Mouse (Mus musculus) adrenal gland (tissue): Measurements from ENCODE around the gene Ttll1.
"Not testable (repeated sequence)": the region's sequence is repeated elsewhere in the genome, so short reads cannot be mapped to it uniquely, and the experiment has no call there.

Experiments
- intact Hi-C: fragments of 180-260 bp; cut with DNase I; formaldehyde crosslinking; loops from one replicate; pipeline ENCODE4 v1.15.1; 2025

The Ttll1 gene

GRCm38 (mm10) chr15:83484311-83484710 lies 26.4 kb downstream of the Ttll1 start:
- intact Hi-C loops: loop anchor here (5.0 kb wide), 1 partner anchor 97 kb away; no protein-coding TSS in a partner anchor

DNA sequence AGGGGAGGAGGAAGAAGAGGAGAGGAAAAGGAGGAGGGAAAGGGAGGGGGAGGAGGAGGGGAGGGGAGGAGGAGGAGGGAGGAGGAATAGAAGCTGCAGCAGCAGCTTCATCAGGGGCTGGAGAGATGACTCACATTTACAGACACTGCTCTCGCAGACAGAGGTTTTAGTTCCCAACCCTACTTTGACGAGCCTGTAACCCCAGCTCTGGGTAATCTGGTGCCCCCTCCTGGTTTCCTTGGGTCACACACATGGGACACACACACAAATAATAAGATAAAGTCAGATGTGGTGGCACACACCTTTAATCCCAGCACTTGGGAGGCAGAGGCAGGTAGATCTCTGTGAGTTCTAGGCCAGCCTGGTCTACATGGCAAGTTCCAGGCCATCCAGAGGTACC lies 27.2 kb downstream of the Ttll1 start:
- intact Hi-C loops: loop anchor here (5.0 kb wide), 1 partner anchor 96 kb away; no protein-coding TSS in a partner anchor

- intact Hi-C loops: loop anchor here (5.0 kb wide), 1 partner anchor 95 kb away; no protein-coding TSS in a partner anchor
Observed at GRCm38 (mm10) chr15:83482645-83483224, 28.0 kb downstream of the Ttll1 start.

DNA sequence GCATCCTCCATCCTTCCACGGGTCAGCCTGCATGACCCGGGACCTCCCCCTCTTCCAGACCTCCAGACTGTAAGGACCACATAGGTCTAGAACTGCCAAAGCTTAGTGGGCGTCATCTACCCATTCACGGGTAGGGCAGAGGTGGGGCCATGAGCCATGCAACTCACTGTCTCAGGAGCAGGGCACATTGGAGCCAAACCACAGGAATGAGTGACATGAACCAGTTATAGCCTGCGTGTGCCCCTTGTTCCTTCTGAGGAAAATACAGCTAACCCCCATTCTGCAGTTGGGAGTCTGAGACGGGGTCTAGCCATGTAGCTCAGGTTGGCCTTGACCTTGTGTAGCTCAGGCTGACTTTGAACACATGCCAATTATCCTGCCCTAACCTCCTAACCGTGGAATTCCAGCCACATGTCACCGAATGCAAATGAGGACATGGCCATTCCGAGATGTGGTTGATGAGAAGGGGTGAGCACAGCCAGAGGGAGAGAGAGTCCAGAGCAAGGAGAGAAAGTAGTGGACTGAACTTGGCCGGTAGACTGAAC lies 29.4 kb downstream of the Ttll1 start:
- intact Hi-C loops: loop anchor here (5.0 kb wide), 1 partner anchor 94 kb away; no protein-coding TSS in a partner anchor

DNA sequence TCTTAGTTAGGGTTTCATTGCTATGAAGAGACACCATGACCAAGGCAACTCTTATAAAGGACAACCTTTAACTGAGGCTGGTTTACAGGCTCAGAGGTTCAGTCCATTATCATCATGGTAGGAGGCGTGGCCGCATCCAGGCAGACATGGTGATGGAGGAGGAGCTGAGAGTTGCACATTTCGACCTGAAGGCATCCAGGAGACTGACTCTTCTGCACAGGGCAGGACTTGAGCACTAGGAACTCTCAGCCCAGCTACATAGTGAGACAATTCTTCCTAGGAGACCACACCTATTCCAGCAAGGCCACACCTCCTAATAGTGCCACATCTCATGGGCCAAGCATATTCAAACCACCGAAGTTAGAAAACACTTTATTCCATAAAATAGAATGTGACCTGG lies 30.9 kb downstream of the Ttll1 start:
- intact Hi-C loops: loop anchor here (5.0 kb wide), 1 partner anchor 93 kb away; no protein-coding TSS in a partner anchor

DNA sequence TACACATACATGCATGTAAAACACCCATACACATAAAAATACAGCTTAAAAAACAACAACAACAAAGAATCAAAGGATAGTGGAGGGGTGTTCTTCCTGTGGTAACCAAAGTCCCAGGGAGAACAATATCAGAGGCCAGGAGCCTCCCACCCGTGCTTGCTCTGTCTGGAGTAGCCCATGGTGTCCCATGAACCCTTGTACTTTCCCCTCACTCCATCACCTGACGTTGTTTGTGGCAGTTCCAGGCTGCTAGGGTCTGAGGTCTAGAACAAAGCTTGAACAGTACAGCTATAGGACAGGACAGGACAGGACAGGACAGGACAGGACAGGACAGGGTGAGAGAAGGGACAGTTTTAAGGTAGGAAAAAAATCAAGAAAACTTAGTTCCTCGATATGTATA lies 32.6 kb downstream of the Ttll1 start:
- intact Hi-C loops: no loop called here

DNA sequence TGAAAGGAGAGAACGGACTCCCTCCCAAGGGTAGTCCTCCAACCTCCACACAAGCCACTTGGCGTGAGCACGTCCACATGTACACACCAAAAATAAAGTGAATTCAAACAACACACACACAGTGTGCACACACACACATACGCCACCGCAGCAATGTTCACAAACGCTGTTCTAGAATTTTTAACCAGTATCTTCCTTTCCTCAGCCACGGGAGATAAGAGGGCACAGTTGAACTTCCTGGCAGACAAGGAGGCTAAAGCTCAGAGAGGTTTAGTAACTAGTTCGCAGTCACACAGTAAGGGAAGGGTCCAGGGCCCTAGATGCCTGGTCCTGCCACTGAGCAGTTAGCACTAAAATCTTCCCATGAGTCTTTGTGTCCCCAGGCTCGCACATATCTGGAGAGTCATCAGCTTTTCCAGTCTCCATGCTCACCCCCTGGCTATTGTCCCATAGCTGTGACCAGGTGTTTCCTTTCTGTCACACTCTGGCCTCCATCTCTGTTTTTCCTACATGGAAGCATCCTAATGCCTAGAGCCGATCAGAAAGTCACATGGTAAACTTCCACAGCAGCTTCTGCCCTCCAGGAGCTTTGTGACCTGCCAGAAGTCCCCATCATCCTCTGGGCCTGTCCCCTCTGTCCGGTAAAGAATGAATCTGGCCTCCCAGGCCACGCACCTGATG lies 34.0 kb downstream of the Ttll1 start:
- intact Hi-C loops: no loop called here

- intact Hi-C loops: no loop called here
Observed at GRCm38 (mm10) chr15:83474466-83474836, 36.2 kb downstream of the Ttll1 start.

- intact Hi-C loops: no loop called here
Observed at GRCm38 (mm10) chr15:83473832-83474465, 36.7 kb downstream of the Ttll1 start.

GRCm38 (mm10) chr15:83473251-83473650 lies 37.4 kb downstream of the Ttll1 start:
- intact Hi-C loops: no loop called here

DNA sequence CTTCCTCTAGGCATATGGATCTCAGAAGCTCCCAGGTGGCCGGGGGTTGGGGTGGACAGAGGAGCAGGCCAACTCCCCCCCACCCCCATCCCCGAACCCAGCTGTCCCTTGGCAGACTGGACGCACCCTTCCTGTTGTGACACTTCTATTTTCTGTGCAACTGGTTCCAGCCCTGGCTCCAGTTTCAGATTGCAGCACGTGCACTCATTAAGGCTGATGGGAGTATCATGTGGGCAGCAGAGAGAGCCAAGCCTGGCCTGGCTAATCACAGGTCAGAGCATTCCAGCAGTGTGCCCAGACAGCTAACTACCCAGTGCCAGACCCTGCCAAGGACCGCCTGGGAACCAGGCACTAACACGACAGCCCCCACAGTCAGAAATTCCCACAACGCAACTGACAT lies 39.2 kb downstream of the Ttll1 start:
- intact Hi-C loops: no loop called here

DNA sequence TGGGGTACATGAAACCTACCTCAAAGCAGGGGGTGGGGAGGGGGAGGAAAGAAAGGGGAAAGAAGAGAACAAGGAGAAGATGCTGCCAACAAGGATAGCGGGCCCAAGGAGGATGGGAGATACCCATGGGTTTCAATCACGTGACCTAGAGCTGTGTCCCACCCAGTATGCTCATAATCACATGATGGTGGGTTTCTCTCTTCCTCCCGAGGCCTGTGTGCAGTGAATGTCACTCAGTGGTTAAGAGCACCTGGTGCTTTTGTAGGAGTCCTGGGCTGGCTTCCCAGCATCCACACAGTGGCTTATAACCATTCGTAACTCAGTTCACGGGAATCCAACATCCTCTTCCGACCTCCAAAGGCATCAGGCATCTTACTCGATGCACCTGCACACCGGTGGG lies 40.2 kb downstream of the Ttll1 start:
- intact Hi-C loops: no loop called here

DNA sequence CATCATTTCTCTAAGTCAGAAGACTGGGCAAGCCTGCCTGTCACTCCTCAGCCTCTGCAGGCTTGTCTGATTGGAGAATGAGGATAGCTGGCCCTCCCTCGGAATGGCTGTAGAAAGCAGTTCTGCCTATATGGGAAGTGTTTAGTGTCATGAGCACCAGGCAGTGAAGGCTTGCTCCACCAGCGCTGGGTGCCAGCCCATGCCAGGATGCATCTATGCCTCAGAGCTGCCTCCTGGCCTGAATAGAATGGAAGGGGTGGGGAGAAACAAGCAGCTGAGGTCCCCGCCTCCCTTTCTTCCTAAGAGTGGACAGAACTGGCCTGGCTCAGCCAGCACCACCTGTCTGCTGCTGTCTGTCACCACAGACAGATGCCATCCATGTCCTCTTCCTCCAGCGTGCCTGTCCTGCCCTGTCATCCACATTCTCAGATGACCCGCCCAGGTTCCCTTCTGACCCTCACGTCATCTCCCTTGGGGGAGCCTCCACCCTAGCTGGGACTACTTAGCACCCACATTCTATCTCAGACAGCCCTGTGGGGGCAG lies 41.3 kb downstream of the Ttll1 start:
- intact Hi-C loops: no loop called here

DNA sequence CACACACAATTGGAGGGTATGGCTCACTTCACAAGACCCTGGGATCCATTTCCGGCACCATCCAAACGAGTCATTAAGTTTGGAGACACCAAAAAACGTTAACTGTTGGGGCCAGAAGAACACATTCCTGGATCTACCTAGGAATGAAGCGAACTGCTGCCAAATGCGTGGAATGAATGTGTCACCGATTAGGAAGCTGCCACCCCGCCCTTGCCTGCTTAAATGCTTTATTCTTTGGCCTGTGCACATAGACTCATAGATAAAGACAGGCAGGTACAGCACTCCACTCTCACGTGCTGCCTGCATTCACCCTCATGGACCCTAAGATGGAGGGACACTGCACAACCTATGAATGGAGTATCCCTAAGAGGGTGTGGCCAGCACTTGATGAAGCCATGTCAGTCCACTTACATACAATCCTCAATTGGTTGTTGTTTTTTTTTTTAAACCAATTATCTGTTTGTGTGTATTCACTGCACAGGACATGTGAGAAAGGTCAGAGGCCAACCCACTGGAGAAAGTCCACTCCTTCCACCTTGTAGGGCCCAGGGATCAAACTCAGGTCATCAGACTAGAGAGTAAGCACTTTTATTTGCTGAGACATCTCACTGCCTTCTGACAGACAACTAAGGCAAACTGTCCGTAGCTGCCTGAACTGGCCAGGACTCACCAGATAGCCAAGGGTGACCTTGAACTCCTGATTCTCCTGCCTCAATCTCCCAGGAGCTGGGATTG lies 43.3 kb downstream of the Ttll1 start:
- intact Hi-C loops: no loop called here

DNA sequence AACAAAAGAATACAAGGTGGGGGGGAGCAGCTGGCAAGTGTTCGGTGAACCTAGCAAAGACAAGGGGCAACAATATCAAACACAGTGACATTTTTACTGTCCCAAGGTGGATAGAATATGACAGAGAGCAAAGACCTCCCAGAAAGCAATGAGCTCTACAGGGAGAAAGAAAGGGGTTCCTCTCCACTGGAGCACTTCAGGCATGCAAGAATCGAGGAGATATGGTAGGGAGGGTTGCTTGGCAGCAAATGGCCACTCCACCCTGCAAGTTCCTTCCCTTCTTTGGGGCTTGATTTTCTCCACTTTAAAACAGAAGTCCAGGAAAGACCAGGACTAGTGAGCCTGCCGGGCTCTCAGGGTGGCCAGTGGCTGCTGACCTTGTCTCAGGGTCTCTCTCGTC lies 44.4 kb downstream of the Ttll1 start:
- intact Hi-C loops: no loop called here

DNA sequence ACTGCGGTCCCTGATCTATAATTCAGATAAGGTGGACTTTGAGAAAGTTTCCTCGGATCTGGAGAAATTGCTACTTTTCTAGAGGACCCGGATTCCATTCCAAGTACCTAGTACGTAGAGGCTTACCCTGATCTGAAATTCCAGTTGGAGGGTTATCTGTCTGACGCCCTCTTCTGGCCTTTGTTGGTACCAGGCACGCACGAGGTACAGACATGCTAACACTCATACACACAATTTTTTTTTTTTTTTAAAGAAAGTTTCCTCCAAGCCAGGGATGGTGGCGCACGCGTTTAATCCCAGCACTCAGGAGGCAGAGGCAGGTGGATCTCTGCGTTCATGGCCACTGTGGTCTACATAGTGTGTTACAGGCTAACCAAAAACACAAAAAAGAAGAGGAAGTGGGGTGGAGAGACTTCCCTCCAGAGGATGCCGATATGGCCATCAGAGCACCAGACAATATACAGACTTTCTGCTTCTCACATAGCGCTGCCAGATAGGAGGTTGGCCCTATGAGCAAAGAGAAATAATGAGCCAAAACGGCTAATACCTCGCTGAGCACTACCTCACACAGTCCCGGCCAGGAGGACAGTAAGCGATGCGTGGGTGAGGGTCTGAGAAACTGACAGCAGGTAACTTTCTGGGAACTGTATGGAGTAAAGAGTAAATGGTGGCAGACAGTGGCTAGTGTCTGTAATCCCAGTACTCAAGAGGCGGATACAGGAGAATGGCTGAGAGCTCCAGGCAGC lies 45.6 kb downstream of the Ttll1 start:
- intact Hi-C loops: no loop called here

- intact Hi-C loops: no loop called here
Observed at GRCm38 (mm10) chr15:83464083-83464904, 46.4 kb downstream of the Ttll1 start, which contains the start of gene Pacsin2. Pacsin2 (minus strand) TSS chr15:83464606.

GRCm38 (mm10) chr15:83463369-83464082 lies 47.2 kb downstream of the Ttll1 start:
- intact Hi-C loops: no loop called here

GRCm38 (mm10) chr15:83462349-83462748 lies 48.3 kb downstream of the Ttll1 start:
- intact Hi-C loops: not testable (repeated sequence)
